Mouse (Mus musculus): ENCODE data around the gene Fxyd2.

- TF ChIP-seq POLR2A (IDR thresholded peaks at IDR 0.05; ENCODE audit: borderline replicate concordance, low read depth, low read length), result no peak
- peak; percentile 79 for TF ChIP-seq CTCF (IDR thresholded peaks at IDR 0.05; ENCODE audit: low read depth, low read length)
These were observed 14.1 kb downstream of the Fxyd2 start for GRCm38 (mm10) chr9:45413478-45414140.

All from bone marrow macrophage, adult 2 months (primary cell).